Mouse (Mus musculus): ENCODE measurements around the gene Trim72. TPM values are rescaled to one million over a fixed set of nuclear protein-coding genes. Genes with fewer than 3 reads are reported as not detected.

The Trim72 gene
- total and polyA plus RNA-seq, 3 experiments: 0.14 to 0.19 TPM; not detected in 1

- no peak overlapping the region for H3K4me3 ChIP-seq (ENCODE audit: control insufficient read depth in 1 of 2, insufficient read depth in 1 of 2, low read depth in 2 of 2, low read length in 2 of 2)
- no peaks in the 10 kb centered on the region for H3K9me3 ChIP-seq (replicated peaks; ENCODE audit: insufficient read depth, low read length)
- TF ChIP-seq GABPA (IDR thresholded peaks at IDR 0.05; ENCODE audit: low read depth, low read length) (no peak), MYB (IDR thresholded peaks at IDR 0.05; ENCODE audit: low read depth, low read length) (no peak), POLR2AphosphoS5 (IDR thresholded peaks at IDR 0.05; ENCODE audit: borderline replicate concordance, low read depth, low read length) (no peak), ETS1 (IDR thresholded peaks at IDR 0.05; ENCODE audit: low read depth, low read length) (no peak), USF1 (IDR thresholded peaks at IDR 0.05; ENCODE audit: low read depth, low read length) (no peak)
- no peak overlapping the region for H3K27ac ChIP-seq (ENCODE audit: control insufficient read depth, low read depth, low read length)
- H3K9ac ChIP-seq (ENCODE audit: control insufficient read depth, low read depth, low read length, poor library complexity, severe bottlenecking): no peak overlapping the region
- H3K79me2 ChIP-seq (ENCODE audit: control insufficient read depth, insufficient read depth, low read length, poor library complexity): peaks cover 33% of the 10 kb centered on the region
- H3K27me3 ChIP-seq (ENCODE audit: control insufficient read depth in 1 of 2, insufficient read depth in 2 of 2, low read length in 2 of 2): no peaks in the 10 kb centered on the region
- no peak for DNase-seq (ENCODE audit: low read depth, low spot score)
- H3K36me3 ChIP-seq (ENCODE audit: control insufficient read depth in 1 of 2, insufficient read depth in 2 of 2, low read length in 2 of 2): peaks cover 71 to 73% of the 10 kb centered on the region in 2 experiments
- peaks cover 2 to 16% of the 10 kb centered on the region in 2 experiments; a peak in 3 of 4 replicates for H3K4me1 ChIP-seq (ENCODE audit: control insufficient read depth in 1 of 2, insufficient read depth in 2 of 2, low read length in 2 of 2)
These were observed 29.3 kb upstream of the Trim72 start for GRCm38 (mm10) chr7:127974413-127974930.

- H3K9ac ChIP-seq (ENCODE audit: control insufficient read depth, low read depth, low read length, poor library complexity, severe bottlenecking): no peak overlapping the region
- H3K79me2 ChIP-seq (ENCODE audit: control insufficient read depth, insufficient read depth, low read length, poor library complexity): peaks cover 6% of the 10 kb centered on the region
- no peak overlapping the region for H3K4me3 ChIP-seq (ENCODE audit: control insufficient read depth in 1 of 2, insufficient read depth in 1 of 2, low read depth in 2 of 2, low read length in 2 of 2)
- no peak for DNase-seq (ENCODE audit: low read depth, low spot score)
- H3K9me3 ChIP-seq (replicated peaks; ENCODE audit: insufficient read depth, low read length): no peaks in the 10 kb centered on the region
- TF ChIP-seq TAL1 (IDR thresholded peaks at IDR 0.05; ENCODE audit: low read length): no peak
- no peak for TF ChIP-seq CHD1 (IDR thresholded peaks at IDR 0.05; ENCODE audit: low read depth, low read length)
- TF ChIP-seq GABPA (IDR thresholded peaks at IDR 0.05; ENCODE audit: low read depth, low read length): no peak
- TF ChIP-seq CHD2 (IDR thresholded peaks at IDR 0.05; ENCODE audit: low read length): no peak
- TF ChIP-seq ZC3H11A (IDR thresholded peaks at IDR 0.05; ENCODE audit: low read depth, low read length): no peak
- TF ChIP-seq POLR2AphosphoS2 (IDR thresholded peaks at IDR 0.05; ENCODE audit: low read length): no peak
- TF ChIP-seq TCF12 (IDR thresholded peaks at IDR 0.05; ENCODE audit: low read depth, low read length): no peak
- no peak for TF ChIP-seq BHLHE40 (IDR thresholded peaks at IDR 0.05; ENCODE audit: borderline replicate concordance, low read depth, low read length)
- TF ChIP-seq SIN3A (IDR thresholded peaks at IDR 0.05; ENCODE audit: low read length): no peak
- no peak for TF ChIP-seq SMC3 (IDR thresholded peaks at IDR 0.05; ENCODE audit: low read depth, low read length)
- TF ChIP-seq RCOR1 (IDR thresholded peaks at IDR 0.05; ENCODE audit: low read depth, low read length): no peak
- TF ChIP-seq ZMIZ1 (IDR thresholded peaks at IDR 0.05; ENCODE audit: low read depth, low read length): no peak
- no peak for TF ChIP-seq ELF1 (IDR thresholded peaks at IDR 0.05; ENCODE audit: low read depth, low read length)
- TF ChIP-seq ETS1 (IDR thresholded peaks at IDR 0.05; ENCODE audit: low read depth, low read length): no peak
- no peak for TF ChIP-seq USF1 (IDR thresholded peaks at IDR 0.05; ENCODE audit: low read depth, low read length)
- no peak for TF ChIP-seq MAFK (IDR thresholded peaks at IDR 0.05; ENCODE audit: borderline replicate concordance, low read depth, low read length)
- TF ChIP-seq ZNF384 (IDR thresholded peaks at IDR 0.05; ENCODE audit: low read depth, low read length): no peak
- H3K4me1 ChIP-seq (ENCODE audit: control insufficient read depth in 1 of 2, insufficient read depth in 2 of 2, low read length in 2 of 2): peaks cover 0 to 2% of the 10 kb centered on the region in 2 experiments; a peak in 1 of 4 replicates
- H3K27ac ChIP-seq (ENCODE audit: control insufficient read depth, low read depth, low read length): no peak overlapping the region
- no peaks in the 10 kb centered on the region for H3K27me3 ChIP-seq (ENCODE audit: control insufficient read depth in 1 of 2, insufficient read depth in 2 of 2, low read length in 2 of 2)
- H3K36me3 ChIP-seq (ENCODE audit: control insufficient read depth in 1 of 2, insufficient read depth in 2 of 2, low read length in 2 of 2): peaks cover 43 to 76% of the 10 kb centered on the region in 2 experiments
These were observed 24.9 kb upstream of the Trim72 start for GRCm38 (mm10) chr7:127978856-127979255.

Measured in MEL (cell line).